In the genomic region with DNA sequence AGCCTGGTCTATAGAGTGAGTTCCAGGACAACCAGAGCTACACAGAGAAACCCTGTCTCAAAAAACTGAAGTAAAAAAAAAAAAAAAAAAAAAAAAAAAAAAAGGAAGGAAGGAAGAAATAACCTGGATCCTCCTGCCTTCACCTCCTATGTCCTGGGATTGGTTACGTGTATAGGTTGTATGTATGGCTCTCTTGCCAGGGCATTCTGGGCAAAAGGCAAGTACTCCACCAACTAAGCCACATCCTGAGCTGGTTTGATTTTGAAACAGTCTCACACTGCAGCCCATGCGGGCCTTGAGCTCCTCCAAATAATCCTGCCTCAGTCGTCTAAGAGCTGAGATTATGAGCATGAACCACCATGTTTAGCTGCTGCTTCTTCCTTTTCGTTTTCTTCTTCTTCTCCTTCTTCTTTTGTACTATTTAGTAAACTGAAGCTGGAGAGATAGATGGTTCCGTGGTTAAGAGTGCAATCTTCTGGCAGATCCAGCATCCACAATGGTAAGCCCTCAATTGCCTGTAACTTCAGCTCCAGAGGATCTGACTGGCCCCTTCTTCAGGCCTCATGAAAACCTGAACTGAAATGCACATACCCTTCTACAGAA, we compare ENCODE assay signal across 9 mouse cellular contexts. TPM values are rescaled to one million over a fixed set of nuclear protein-coding genes. Genes with fewer than 3 reads are reported as not detected.
DNase-seq lines count a peak whose midpoint lies in the region; ATAC-seq and TF ChIP-seq lines count a peak whose summit lies in the region.
"Had no signal": no experiment of that assay in that cellular context is flagged by ENCODE, and none has a peak within 500 bp of the region (broad histone marks: within the 10 kb centered on the region; RNA-seq: fewer than 3 reads in every experiment).

No protein-coding gene starts in this region.

- H3K4me1 ChIP-seq in heart, embryonic 11.5 days (ENCODE audit: control insufficient read depth, insufficient read depth, low read length), result peaks cover 19% of the 10 kb centered on the region
- peaks cover 8 to 41% of the 10 kb centered on the region in 2 experiments for H3K4me1 ChIP-seq in CH12.LX (ENCODE audit: control insufficient read depth in 1 of 2, insufficient read depth in 2 of 2)
- H3K4me1 ChIP-seq in forebrain, embryonic 15.5 days, result peaks cover 35% of the 10 kb centered on the region

- peaks cover 10% of the 10 kb centered on the region for H3K36me3 ChIP-seq in heart, embryonic 11.5 days (ENCODE audit: control insufficient read depth, insufficient read depth, low read length)
- H3K36me3 ChIP-seq in CH12.LX (replicated peaks in 1 of 2; ENCODE audit: control insufficient read depth in 1 of 2, insufficient read depth in 1 of 2, low read length in 1 of 2) (peaks cover 20 to 25% of the 10 kb centered on the region in 2 experiments), macrophage (ENCODE audit: inconsistent target) (peaks cover 18% of the 10 kb centered on the region)
- peaks cover 17% of the 10 kb centered on the region for H3K36me3 ChIP-seq in forebrain, embryonic 15.5 days

- DNase-seq in heart, postnatal 14 days, result no peak
- peak; percentile 27 for DNase-seq in CH12.LX (ENCODE audit: extremely low read depth)
- no peak for DNase-seq in frontal cortex, postnatal 36 days (ENCODE audit: low spot score in 2 of 2)
- DNase-seq in adrenal gland, postnatal 10 days, result no peak
- no peak for DNase-seq in yolk sac, embryonic 10.5 days (ENCODE audit: low spot score)

- dilution Hi-C loops in CH12.LX (cut with MboI; ENCODE audit: extremely low pct_ligation_motif_present, extremely low pct_unique_long_range_greater_than_20kb, low sequenced_read_pairs), result no loop called here

- H3K9ac ChIP-seq in heart, embryonic 11.5 days (ENCODE audit: low read depth, low read length), result peak overlapping the region; percentile 93; the same call in 1 of the 2 replicates
- peak overlapping the region; percentile 84 for H3K9ac ChIP-seq in CH12.LX (ENCODE audit: insufficient read depth, low read depth)
- peak overlapping the region; percentile 96 for H3K9ac ChIP-seq in forebrain, embryonic 15.5 days (replicated peaks)

- TF ChIP-seq CTCF in CH12.LX (conservative IDR thresholded peaks at IDR 0.05 in 1 of 2, IDR thresholded peaks at IDR 0.05 in 1 of 2; ENCODE audit: low read depth in 2 of 2, low read length in 2 of 2), result no peak

- in situ Hi-C loops in CH12.LX (cut with MboI; ENCODE audit: low pct_ligation_motif_present, low pct_unique_long_range_greater_than_20kb, low sequenced_read_pairs), result no loop called here

- no peak for TF ChIP-seq RAD21 in CH12.LX (IDR thresholded peaks at IDR 0.05; ENCODE audit: low read depth, low read length)

- no peak overlapping the region for H3K27ac ChIP-seq in heart, embryonic 11.5 days (ENCODE audit: low read depth, low read length)
- peak overlapping the region; percentile 38; the same call in 1 of the 2 replicates for H3K27ac ChIP-seq in CH12.LX (ENCODE audit: insufficient read depth, low read depth)
- peak overlapping the region; percentile 94 for H3K27ac ChIP-seq in forebrain, embryonic 15.5 days (replicated peaks)
- peak overlapping the region; percentile 71 for H3K27ac ChIP-seq in macrophage

- H3K4me2 ChIP-seq in heart, embryonic 11.5 days, result peak overlapping the region; percentile 76
- peak overlapping the region; percentile 95 for H3K4me2 ChIP-seq in CH12.LX (ENCODE audit: insufficient read depth, low read depth, poor library complexity, severe bottlenecking)
- peak overlapping the region; percentile 66 for H3K4me2 ChIP-seq in forebrain, embryonic 15.5 days (replicated peaks)

- 0 out of 2 replicates have a peak, but pooled peaks have one; percentile 21 for TF ChIP-seq POLR2A in CH12.LX (IDR thresholded peaks at IDR 0.05; ENCODE audit: low read depth, low read length)

- 71% methylated on average over 5 of the region's 5 CpGs for WGBS in heart, embryonic 11.5 days (ENCODE audit: insufficient replicate concordance)
- 76% methylated on average over 5 of the region's 5 CpGs for WGBS in forebrain, embryonic 15.5 days
- 17% methylated on average over 5 of the region's 5 CpGs for WGBS in macrophage (ENCODE audit: missing documents)

- ATAC-seq in heart, embryonic 11.5 days (replicated peaks; ENCODE audit: insufficient number of reproducible peaks, low FRiP score, low TSS enrichment), result no peak
- no peak for ATAC-seq in forebrain, embryonic 15.5 days (replicated peaks)

- H3K9me3 ChIP-seq in heart, embryonic 11.5 days (replicated peaks; ENCODE audit: control insufficient read depth, low read length), result no peaks in the 10 kb centered on the region
- no peaks in the 10 kb centered on the region for H3K9me3 ChIP-seq in CH12.LX (replicated peaks; ENCODE audit: low read length)
- H3K9me3 ChIP-seq in forebrain, embryonic 15.5 days, result no peaks in the 10 kb centered on the region

- intact Hi-C loops in heart, postnatal 14 days (cut with DNase I), result loop anchor here (2.0 kb wide), 1 partner anchor 51 kb away; a partner anchor contains a TSS

- H3K27me3 ChIP-seq in heart, embryonic 11.5 days (ENCODE audit: control insufficient read depth, insufficient read depth, low read length), result peaks cover 11% of the 10 kb centered on the region
- H3K27me3 ChIP-seq in CH12.LX (replicated peaks), result no peaks in the 10 kb centered on the region
- H3K27me3 ChIP-seq in forebrain, embryonic 15.5 days, result no peaks in the 10 kb centered on the region
- H3K27me3 ChIP-seq: Patski had no signal

- TF ChIP-seq EP300 in CH12.LX (IDR thresholded peaks at IDR 0.05; ENCODE audit: low read length), result no peak

- H3K4me3 ChIP-seq in heart, embryonic 11.5 days (ENCODE audit: low read depth, low read length), result peak overlapping the region; percentile 76
- peak overlapping the region; percentile 42 to 84 (median 81) for H3K4me3 ChIP-seq in CH12.LX (replicated peaks in 1 of 3; ENCODE audit: low read depth in 2 of 3, low read length in 2 of 3, poor library complexity in 1 of 3)
- H3K4me3 ChIP-seq in forebrain, embryonic 15.5 days, result peak overlapping the region; percentile 84
- H3K4me3 ChIP-seq in macrophage (ENCODE audit: inconsistent target), result peak overlapping the region; percentile 40

- H3K79me2 ChIP-seq in CH12.LX (replicated peaks; ENCODE audit: control insufficient read depth, extremely low read depth, insufficient read depth, poor library complexity, severe bottlenecking) (peaks cover 22% of the 10 kb centered on the region), macrophage (ENCODE audit: inconsistent target) (peaks cover 30% of the 10 kb centered on the region)

RNA-seq across cellular contexts. Expression of a gene that starts 0.9 kb away (rescaled TPM):
- polyA plus RNA-seq in heart, embryonic 11.5 days (2014; fragmentation: Nextera tagmentation; extraction: Ambion mirVana), result 18.7 and 20.1 TPM in 2 replicates
- 10 to 100 TPM; 23.3 to 23.6 TPM for total RNA-seq in heart, postnatal 14 days (2021)
- total RNA-seq in CH12.LX (2012; rRNA removed) (29.9 and 31.2 TPM in 2 replicates), CH12.LX (2014; rRNA removed) (18.8 and 19.7 TPM in 2 replicates)
- polyA plus RNA-seq in CH12.LX (2012; ENCODE audit: insufficient read length, low read depth) (72.0 and 77.2 TPM in 2 replicates), macrophage (2018) (19.9 to 35.6 TPM (median 25.1 TPM) in 3 replicates)
- polyA plus RNA-seq in forebrain, embryonic 15.5 days (2015; fragmentation: Nextera tagmentation; extraction: Ambion mirVana), result 26.5 and 26.9 TPM in 2 replicates
- total RNA-seq in macrophage (2018; cell fraction: chromatin; rRNA removed), result 100 to 1,000 TPM in 22 of 26 experiments, 10 to 100 TPM in 4; 81.7 to 274 (median 169) TPM
- 10 to 100 TPM in 19 of 26 experiments, 1 to 10 TPM in 7; 6.8 to 26.3 (median 15.7) TPM for total RNA-seq in macrophage (2018; cell fraction: cytosol; rRNA removed)
- total RNA-seq in macrophage (2018; cell fraction: nucleus; rRNA removed), result 100 to 1,000 TPM in 6 of 26 experiments, 10 to 100 TPM in 20; 37.4 to 157 (median 73.6) TPM
- 10 to 100 TPM; 42.0 to 65.6 TPM for total RNA-seq in adrenal gland, postnatal 10 days (2021)

RNA-seq across cellular contexts. Expression of a gene that starts 3.7 kb away (rescaled TPM):
- 0.13 and 0.58 TPM in 2 replicates for polyA plus RNA-seq in heart, embryonic 11.5 days (2014; fragmentation: Nextera tagmentation; extraction: Ambion mirVana)
- total RNA-seq in heart, postnatal 14 days (2021), result under 1 TPM; 0.49 to 0.60 TPM
- total RNA-seq in CH12.LX (2012; rRNA removed), result 1.8 and 2.0 TPM in 2 replicates
- total RNA-seq in CH12.LX (2014; rRNA removed), result 1.7 and 1.8 TPM in 2 replicates
- polyA plus RNA-seq in CH12.LX (2012; ENCODE audit: insufficient read length, low read depth), result 3.1 and 3.2 TPM in 2 replicates
- 30.1 and 34.3 TPM in 2 replicates for polyA plus RNA-seq in forebrain, embryonic 15.5 days (2015; fragmentation: Nextera tagmentation; extraction: Ambion mirVana)
- 1 to 10 TPM in 4 of 26 experiments, under 1 TPM in 18, not detected in 4; 0.20 to 3.8 (median 0.58) TPM for total RNA-seq in macrophage (2018; cell fraction: chromatin; rRNA removed)
- under 1 TPM; 0.04 to 0.49 (median 0.14) TPM for total RNA-seq in macrophage (2018; cell fraction: cytosol; rRNA removed)
- 1 to 10 TPM in 4 of 26 experiments, under 1 TPM in 18, not detected in 4; 0.10 to 3.7 (median 0.32) TPM for total RNA-seq in macrophage (2018; cell fraction: nucleus; rRNA removed)
- 0.11 to 0.20 TPM (median 0.15 TPM) in 3 replicates for polyA plus RNA-seq in macrophage (2018)
- 1 to 10 TPM; 2.2 to 5.7 TPM for total RNA-seq in adrenal gland, postnatal 10 days (2021)

RNA-seq across cellular contexts. Expression of a gene that starts 13.5 kb away (rescaled TPM):
- 82.8 and 88.3 TPM in 2 replicates for polyA plus RNA-seq in heart, embryonic 11.5 days (2014; fragmentation: Nextera tagmentation; extraction: Ambion mirVana)
- total RNA-seq in heart, postnatal 14 days (2021), result 10 to 100 TPM; 47.2 to 48.7 TPM
- 12.5 and 17.1 TPM in 2 replicates for total RNA-seq in CH12.LX (2012; rRNA removed)
- 4.1 and 4.5 TPM in 2 replicates for total RNA-seq in CH12.LX (2014; rRNA removed)
- polyA plus RNA-seq in CH12.LX (2012; ENCODE audit: insufficient read length, low read depth), result 64.1 and 72.7 TPM in 2 replicates
- polyA plus RNA-seq in forebrain, embryonic 15.5 days (2015; fragmentation: Nextera tagmentation; extraction: Ambion mirVana), result 116 and 120 TPM in 2 replicates
- 10 to 100 TPM; 27.7 to 92.8 (median 47.6) TPM for total RNA-seq in macrophage (2018; cell fraction: chromatin; rRNA removed)
- 10 to 100 TPM; 51.9 to 84.5 (median 66.7) TPM for total RNA-seq in macrophage (2018; cell fraction: cytosol; rRNA removed)
- total RNA-seq in macrophage (2018; cell fraction: nucleus; rRNA removed), result 10 to 100 TPM; 30.4 to 74.0 (median 45.9) TPM
- 79.6 to 84.3 TPM (median 80.5 TPM) in 3 replicates for polyA plus RNA-seq in macrophage (2018)
- 10 to 100 TPM; 67.9 to 72.7 TPM for total RNA-seq in adrenal gland, postnatal 10 days (2021)

RNA-seq across cellular contexts. Expression of a gene that starts 19.2 kb away (rescaled TPM):
- polyA plus RNA-seq in heart, embryonic 11.5 days (2014; fragmentation: Nextera tagmentation; extraction: Ambion mirVana), result 11.9 and 13.7 TPM in 2 replicates
- total RNA-seq in heart, postnatal 14 days (2021), result 1 to 10 TPM; 7.1 to 7.6 TPM
- total RNA-seq in CH12.LX (2012; rRNA removed) (1.6 and 2.2 TPM in 2 replicates), CH12.LX (2014; rRNA removed) (0.31 and 1.1 TPM in 2 replicates)
- polyA plus RNA-seq in CH12.LX (2012; ENCODE audit: insufficient read length, low read depth) (6.7 and 8.4 TPM in 2 replicates), macrophage (2018) (1.1 to 4.4 TPM (median 1.9 TPM) in 3 replicates)
- polyA plus RNA-seq in forebrain, embryonic 15.5 days (2015; fragmentation: Nextera tagmentation; extraction: Ambion mirVana), result 22.3 and 24.6 TPM in 2 replicates
- 10 to 100 TPM in 1 of 26 experiments, 1 to 10 TPM in 21, under 1 TPM in 4; 0.31 to 12.9 (median 3.6) TPM for total RNA-seq in macrophage (2018; cell fraction: chromatin; rRNA removed)
- 1 to 10 TPM; 1.3 to 6.5 (median 3.0) TPM for total RNA-seq in macrophage (2018; cell fraction: cytosol; rRNA removed)
- total RNA-seq in macrophage (2018; cell fraction: nucleus; rRNA removed), result 1 to 10 TPM in 24 of 26 experiments, under 1 TPM in 2; 0.71 to 9.0 (median 3.4) TPM
- 10 to 100 TPM; 16.2 to 24.8 TPM for total RNA-seq in adrenal gland, postnatal 10 days (2021)

RNA-seq across cellular contexts. Expression of a gene that starts 27.8 kb away (rescaled TPM):
- polyA plus RNA-seq in heart, embryonic 11.5 days (2014; fragmentation: Nextera tagmentation; extraction: Ambion mirVana), result 5.9 and 8.7 TPM in 2 replicates
- total RNA-seq in heart, postnatal 14 days (2021), result not detected
- total RNA-seq in CH12.LX (2012; rRNA removed), result not detected in 2 replicates
- not detected in 2 replicates for total RNA-seq in CH12.LX (2014; rRNA removed)
- polyA plus RNA-seq in CH12.LX (2012; ENCODE audit: insufficient read length, low read depth), result not detected in 2 replicates
- polyA plus RNA-seq in forebrain, embryonic 15.5 days (2015; fragmentation: Nextera tagmentation; extraction: Ambion mirVana), result 0.06 and 0.10 TPM in 2 replicates
- 1 to 10 TPM in 1 of 26 experiments, not detected in 25; 3.2 TPM for total RNA-seq in macrophage (2018; cell fraction: chromatin; rRNA removed)
- total RNA-seq in macrophage (2018; cell fraction: cytosol; rRNA removed), result not detected
- not detected for total RNA-seq in macrophage (2018; cell fraction: nucleus; rRNA removed)
- not detected in 3 replicates for polyA plus RNA-seq in macrophage (2018)
- 10 to 100 TPM; 15.2 to 41.1 TPM for total RNA-seq in adrenal gland, postnatal 10 days (2021)
